Mouse (Mus musculus) MEL (cell line): ENCODE measurements around the gene Gm10717. TPM values are rescaled to one million over a fixed set of nuclear protein-coding genes. Genes with fewer than 3 reads are reported as not detected.
"Not testable (repeated sequence)": the region's sequence is repeated elsewhere in the genome, so short reads cannot be mapped to it uniquely, and the experiment has no call there.

Experiments used
- DNase-seq: peaks from one replicate; pipeline ENCODE4 v3.0.0; 2011; ENCODE audit warnings: low read depth, low spot score
- H3K27ac ChIP-seq: 2 replicates; pipeline ENCODE4 v1.5.1; 2012; ENCODE audit warnings: low read depth, mild to moderate bottlenecking, control low read depth, low read length, moderate library complexity; ENCODE audit not compliant: control insufficient read depth
- H3K27me3 ChIP-seq, 2 experiments: fragments of 150-350 bp in 1 of 2; sonication (generic) in 1 of 2; 2 replicates each; pipeline ENCODE4 v1.6.1; 2012; ENCODE audit warnings: low read length in 2 of 2, mild to moderate bottlenecking in 2 of 2, improper control_type of control experiment in 1 of 2, moderate library complexity in 1 of 2; ENCODE audit not compliant: insufficient read depth in 2 of 2, control insufficient read depth in 1 of 2
- H3K36me3 ChIP-seq, 2 experiments: 2 replicates each; pipeline ENCODE4 v1.6.1; 2012 to 2014; ENCODE audit warnings: low read length in 2 of 2, improper control_type of control experiment in 1 of 2, inconsistent platforms in 1 of 2, mild to moderate bottlenecking in 1 of 2; ENCODE audit not compliant: insufficient read depth in 2 of 2, control insufficient read depth in 1 of 2
- H3K4me1 ChIP-seq, 2 experiments: fragments of 150-350 bp in 1 of 2; sonication (generic) in 1 of 2; 2 replicates each; pipeline ENCODE4 v1.6.1; 2012; ENCODE audit warnings: low read length in 2 of 2, improper control_type of control experiment in 1 of 2, mild to moderate bottlenecking in 1 of 2; ENCODE audit not compliant: insufficient read depth in 2 of 2, control insufficient read depth in 1 of 2
- H3K4me3 ChIP-seq, 2 experiments: fragments of 150-350 bp in 1 of 2; sonication (generic) in 1 of 2; 2 replicates each; pipeline ENCODE4 v1.5.1; 2012; ENCODE audit warnings: low read depth in 2 of 2, low read length in 2 of 2, mild to moderate bottlenecking in 2 of 2, moderate library complexity in 2 of 2, control low read depth in 1 of 2, improper control_type of control experiment in 1 of 2; ENCODE audit not compliant: control insufficient read depth in 1 of 2, insufficient read depth in 1 of 2
- H3K79me2 ChIP-seq: 2 replicates; pipeline ENCODE4 v1.6.1; 2012; ENCODE audit warnings: mild to moderate bottlenecking, low read length, moderate library complexity; ENCODE audit not compliant: control insufficient read depth, poor library complexity, insufficient read depth
- H3K9ac ChIP-seq: 2 replicates; pipeline ENCODE4 v1.6.1; 2012; ENCODE audit warnings: low read depth, mild to moderate bottlenecking, control low read depth, low read length, moderate library complexity; ENCODE audit not compliant: control insufficient read depth, poor library complexity, severe bottlenecking
- H3K9me3 ChIP-seq: fragments of 150-350 bp; sonication (generic); replicated peaks from 2 replicates; pipeline ENCODE4 v1.6.1; 2012; ENCODE audit warnings: mild to moderate bottlenecking, low read length, improper control_type of control experiment, moderate library complexity; ENCODE audit not compliant: insufficient read depth
- polyA plus RNA-seq, 2 experiments: library from polyadenylated mRNA; stranded (reverse) in 1 of 2; unstranded in 1 of 2; fragments of >175 nt in 1 of 2; fragments of >200 nt in 1 of 2; gene quantifications; 2 replicates each; pipeline versions ENCODE4 v1.2.1 to v1.2.4; 2012; ENCODE audit warnings: low replicate concordance in 2 of 2, low read depth in 1 of 2; ENCODE audit not compliant: insufficient read length in 2 of 2, insufficient read depth in 1 of 2, missing spikeins in 1 of 2
- total RNA-seq: library from RNA; depleted of rRNA; stranded (reverse); fragments of 300-350 nt; gene quantifications from 2 replicates; pipeline ENCODE4 v1.2.3, GENCODE M21; 2012; rRNA removed

The Gm10717 gene
- total and polyA plus RNA-seq, 3 experiments: 0.19 to 0.33 TPM; not detected in 1

DNA sequence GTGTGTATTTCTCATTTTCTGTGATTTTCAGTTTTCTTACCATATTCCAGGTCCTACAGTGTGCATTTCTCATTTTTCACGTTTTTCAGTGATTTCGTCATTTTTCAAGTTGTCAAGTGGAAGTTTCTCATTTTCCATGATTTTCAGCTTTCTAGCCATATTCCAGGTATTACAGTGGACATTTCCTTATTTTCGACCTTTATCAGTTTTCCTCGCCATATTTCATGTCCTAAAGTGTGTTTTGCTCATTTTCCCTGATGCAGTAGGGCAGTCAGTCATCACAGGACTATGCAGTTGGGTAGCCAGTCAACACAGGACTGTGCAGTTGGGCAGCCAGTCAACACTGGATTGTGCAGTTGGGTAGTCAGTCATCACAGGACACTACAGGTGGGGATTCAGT, 12.9 kb downstream of the Gm10717 start:
- not testable (repeated sequence) for H3K27me3 ChIP-seq, H3K4me1 ChIP-seq
- DNase-seq: peak; percentile 49

More for the DNA sequence above, 12.9 kb downstream of the Gm10717 start:
- not testable (repeated sequence) for H3K9me3 ChIP-seq, H3K27ac ChIP-seq, H3K36me3 ChIP-seq, H3K4me3 ChIP-seq, H3K79me2 ChIP-seq, H3K9ac ChIP-seq

Other genes starting within 250 kb of the Gm10717 start
- not detected in 2 replicates for gene Gm10722, start 24.5 kb upstream of the Gm10717 start, total RNA-seq
- gene Gm10722, start 24.5 kb upstream of the Gm10717 start, polyA plus RNA-seq: not detected
- gene Gm11168, start 22.1 kb upstream of the Gm10717 start, total RNA-seq: 0.31 and 0.52 TPM in 2 replicates
- gene Gm11168, start 22.1 kb upstream of the Gm10717 start, polyA plus RNA-seq: not detected
- 0.27 TPM in 1 of 2 replicates, not detected in the other for gene Gm10721, start 12.3 kb upstream of the Gm10717 start, total RNA-seq
- not detected for gene Gm10721, start 12.3 kb upstream of the Gm10717 start, polyA plus RNA-seq
- gene Gm10720, start 9.8 kb upstream of the Gm10717 start, total RNA-seq: not detected in 2 replicates
- not detected for gene Gm10720, start 9.8 kb upstream of the Gm10717 start, polyA plus RNA-seq
- gene Gm10719, start 8.0 kb upstream of the Gm10717 start, total RNA-seq: 2.1 and 2.4 TPM in 2 replicates
- under 1 TPM in 1 of 2 experiments, not detected in 1; 0.18 TPM for gene Gm10719, start 8.0 kb upstream of the Gm10717 start, polyA plus RNA-seq
- 2.3 and 2.6 TPM in 2 replicates for gene Gm10718, start 1.9 kb upstream of the Gm10717 start, total RNA-seq
- not detected for gene Gm10718, start 1.9 kb upstream of the Gm10717 start, polyA plus RNA-seq
- gene Gm17535, start 9.2 kb downstream of the Gm10717 start, total RNA-seq: not detected in 2 replicates
- not detected for gene Gm17535, start 9.2 kb downstream of the Gm10717 start, polyA plus RNA-seq
- not detected in 2 replicates for gene Gm10715, start 11.5 kb downstream of the Gm10717 start, total RNA-seq
- not detected for gene Gm10715, start 11.5 kb downstream of the Gm10717 start, polyA plus RNA-seq